Mouse (Mus musculus): Measurements from ENCODE around the gene Scamp3. TPM values are rescaled to one million over a fixed set of nuclear protein-coding genes. Genes with fewer than 3 reads are reported as not detected.

Gene Scamp3
- polyA plus RNA-seq, 1 experiment from 2014 or later, result 104 TPM

GRCm38 (mm10) chr3:89144821-89145220 is 32.5 kb upstream of the Scamp3 start:
- no peak overlapping the region for H3K4me3 ChIP-seq (replicated peaks; ENCODE audit: low read depth, low read length)
- DNase-seq (no peak), ATAC-seq (ENCODE audit: low FRiP score, low TSS enrichment) (no peak)
- no peaks in the 10 kb centered on the region for H3K27me3 ChIP-seq (ENCODE audit: control insufficient read depth, insufficient read depth, low read length)
- WGBS, result 90% methylated on average over 10 of the region's 10 CpGs
- no peaks in the 10 kb centered on the region for H3K9me3 ChIP-seq (ENCODE audit: control insufficient read depth, low read length)
- no peaks in the 10 kb centered on the region for H3K4me1 ChIP-seq (ENCODE audit: control insufficient read depth, insufficient read depth, low read length)
- H3K4me2 ChIP-seq (ENCODE audit: low read length), result no peak overlapping the region
- no peak overlapping the region for H3K27ac ChIP-seq (replicated peaks; ENCODE audit: low read depth, low read length)
- 0 out of 2 replicates have a peak, but pooled peaks cover 16% of the 10 kb centered on the region for H3K36me3 ChIP-seq (ENCODE audit: control insufficient read depth, insufficient read depth, low read length)
- H3K9ac ChIP-seq (replicated peaks; ENCODE audit: low read length), result no peak overlapping the region

GRCm38 (mm10) chr3:89145566-89145965 is 31.7 kb upstream of the Scamp3 start:
- Histone ChIP-seq H3K27ac (replicated peaks; ENCODE audit: low read depth, low read length) (no peak overlapping the region), H3K9me3 (ENCODE audit: control insufficient read depth, low read length) (no peaks in the 10 kb centered on the region), H3K4me2 (ENCODE audit: low read length) (no peak overlapping the region), H3K9ac (replicated peaks; ENCODE audit: low read length) (no peak overlapping the region), H3K4me3 (replicated peaks; ENCODE audit: low read depth, low read length) (no peak overlapping the region), H3K4me1 (ENCODE audit: control insufficient read depth, insufficient read depth, low read length) (no peaks in the 10 kb centered on the region), H3K36me3 (ENCODE audit: control insufficient read depth, insufficient read depth, low read length) (peaks cover 21% of the 10 kb centered on the region; the same call in 1 of the 2 replicates), H3K27me3 (ENCODE audit: control insufficient read depth, insufficient read depth, low read length) (no peaks in the 10 kb centered on the region)
- ATAC-seq (ENCODE audit: low FRiP score, low TSS enrichment) (no peak), DNase-seq (no peak)
- 27% methylated on average over 8 of the region's 8 CpGs for WGBS

- no peak overlapping the region for H3K4me3 ChIP-seq (replicated peaks; ENCODE audit: low read depth, low read length)
- no peak overlapping the region for H3K27ac ChIP-seq (replicated peaks; ENCODE audit: low read depth, low read length)
- no peak overlapping the region for H3K4me2 ChIP-seq (ENCODE audit: low read length)
- no peak overlapping the region for H3K9ac ChIP-seq (replicated peaks; ENCODE audit: low read length)
- no peaks in the 10 kb centered on the region for H3K27me3 ChIP-seq (ENCODE audit: control insufficient read depth, insufficient read depth, low read length)
- no peaks in the 10 kb centered on the region for H3K9me3 ChIP-seq (ENCODE audit: control insufficient read depth, low read length)
- 25% methylated on average over 26 of the region's 26 CpGs for WGBS
- no peaks in the 10 kb centered on the region for H3K4me1 ChIP-seq (ENCODE audit: control insufficient read depth, insufficient read depth, low read length)
- DNase-seq (peak; percentile 28), ATAC-seq (ENCODE audit: low FRiP score, low TSS enrichment) (no peak)
- peaks cover 30% of the 10 kb centered on the region for H3K36me3 ChIP-seq (ENCODE audit: control insufficient read depth, insufficient read depth, low read length)
Observed at GRCm38 (mm10) chr3:89147101-89147978, 29.9 kb upstream of the Scamp3 start.

- no peaks in the 10 kb centered on the region for H3K9me3 ChIP-seq (ENCODE audit: control insufficient read depth, low read length)
- H3K27ac ChIP-seq (replicated peaks; ENCODE audit: low read depth, low read length), result no peak overlapping the region
- ATAC-seq (ENCODE audit: low FRiP score, low TSS enrichment), result no peak
- H3K4me2 ChIP-seq (ENCODE audit: low read length), result no peak overlapping the region
- 12% methylated on average over 15 of the region's 15 CpGs for WGBS
- no peak overlapping the region for H3K9ac ChIP-seq (replicated peaks; ENCODE audit: low read length)
- no peaks in the 10 kb centered on the region for H3K4me1 ChIP-seq (ENCODE audit: control insufficient read depth, insufficient read depth, low read length)
- no peak for DNase-seq
- H3K4me3 ChIP-seq (replicated peaks; ENCODE audit: low read depth, low read length), result no peak overlapping the region
- peaks cover 35% of the 10 kb centered on the region for H3K36me3 ChIP-seq (ENCODE audit: control insufficient read depth, insufficient read depth, low read length)
- H3K27me3 ChIP-seq (ENCODE audit: control insufficient read depth, insufficient read depth, low read length), result no peaks in the 10 kb centered on the region
Observed at GRCm38 (mm10) chr3:89147979-89148311, 29.3 kb upstream of the Scamp3 start.

- WGBS, result 71% methylated on average over 14 of the region's 14 CpGs
- no peak overlapping the region for H3K9ac ChIP-seq (replicated peaks; ENCODE audit: low read length)
- DNase-seq (no peak), ATAC-seq (ENCODE audit: low FRiP score, low TSS enrichment) (no peak)
- H3K27ac ChIP-seq (replicated peaks; ENCODE audit: low read depth, low read length), result no peak overlapping the region
- no peak overlapping the region for H3K4me3 ChIP-seq (replicated peaks; ENCODE audit: low read depth, low read length)
- no peaks in the 10 kb centered on the region for H3K9me3 ChIP-seq (ENCODE audit: control insufficient read depth, low read length)
- H3K4me2 ChIP-seq (ENCODE audit: low read length), result no peak overlapping the region
- H3K36me3 ChIP-seq (ENCODE audit: control insufficient read depth, insufficient read depth, low read length), result peaks cover 35% of the 10 kb centered on the region
- no peaks in the 10 kb centered on the region for H3K4me1 ChIP-seq (ENCODE audit: control insufficient read depth, insufficient read depth, low read length)
- no peaks in the 10 kb centered on the region for H3K27me3 ChIP-seq (ENCODE audit: control insufficient read depth, insufficient read depth, low read length)
Observed at GRCm38 (mm10) chr3:89148567-89148966, 28.7 kb upstream of the Scamp3 start.

- Histone ChIP-seq H3K4me1 (ENCODE audit: control insufficient read depth, insufficient read depth, low read length) (no peaks in the 10 kb centered on the region), H3K9me3 (ENCODE audit: control insufficient read depth, low read length) (no peaks in the 10 kb centered on the region), H3K27ac (replicated peaks; ENCODE audit: low read depth, low read length) (no peak overlapping the region), H3K36me3 (ENCODE audit: control insufficient read depth, insufficient read depth, low read length) (peaks cover 35% of the 10 kb centered on the region), H3K9ac (replicated peaks; ENCODE audit: low read length) (no peak overlapping the region), H3K4me3 (replicated peaks; ENCODE audit: low read depth, low read length) (no peak overlapping the region), H3K27me3 (ENCODE audit: control insufficient read depth, insufficient read depth, low read length) (no peaks in the 10 kb centered on the region), H3K4me2 (ENCODE audit: low read length) (no peak overlapping the region)
- DNase-seq, result no peak
- no peak for ATAC-seq (ENCODE audit: low FRiP score, low TSS enrichment)
- 66% methylated on average over 17 of the region's 17 CpGs for WGBS
Observed at GRCm38 (mm10) chr3:89152084-89152835, 25.0 kb upstream of the Scamp3 start.

- Histone ChIP-seq H3K9ac (replicated peaks; ENCODE audit: low read length) (no peak overlapping the region), H3K4me1 (ENCODE audit: control insufficient read depth, insufficient read depth, low read length) (peaks cover 18% of the 10 kb centered on the region), H3K9me3 (ENCODE audit: control insufficient read depth, low read length) (no peaks in the 10 kb centered on the region), H3K4me2 (ENCODE audit: low read length) (no peak overlapping the region), H3K4me3 (replicated peaks; ENCODE audit: low read depth, low read length) (no peak overlapping the region), H3K27me3 (ENCODE audit: control insufficient read depth, insufficient read depth, low read length) (no peaks in the 10 kb centered on the region), H3K36me3 (ENCODE audit: control insufficient read depth, insufficient read depth, low read length) (peaks cover 9% of the 10 kb centered on the region; the same call in 1 of the 2 replicates), H3K27ac (replicated peaks; ENCODE audit: low read depth, low read length) (no peak overlapping the region)
- 93% methylated on average over 8 of the region's 8 CpGs for WGBS
- DNase-seq (no peak), ATAC-seq (ENCODE audit: low FRiP score, low TSS enrichment) (no peak)
Observed at GRCm38 (mm10) chr3:89156951-89157350, 20.3 kb upstream of the Scamp3 start.

GRCm38 (mm10) chr3:89158651-89159050 is 18.6 kb upstream of the Scamp3 start:
- Histone ChIP-seq H3K9me3 (ENCODE audit: control insufficient read depth, low read length) (no peaks in the 10 kb centered on the region), H3K4me1 (ENCODE audit: control insufficient read depth, insufficient read depth, low read length) (peaks cover 18% of the 10 kb centered on the region), H3K4me3 (replicated peaks; ENCODE audit: low read depth, low read length) (peak overlapping the region; percentile 81), H3K4me2 (ENCODE audit: low read length) (peak overlapping the region; percentile 89), H3K36me3 (ENCODE audit: control insufficient read depth, insufficient read depth, low read length) (no peaks in the 10 kb centered on the region), H3K9ac (replicated peaks; ENCODE audit: low read length) (peak overlapping the region; percentile 74), H3K27me3 (ENCODE audit: control insufficient read depth, insufficient read depth, low read length) (no peaks in the 10 kb centered on the region), H3K27ac (replicated peaks; ENCODE audit: low read depth, low read length) (0 out of 2 replicates have a peak overlapping the region, but pooled peaks have one; percentile 50)
- 20% methylated on average over 7 of the region's 7 CpGs for WGBS
- peak; percentile 38 for DNase-seq
- ATAC-seq (ENCODE audit: low FRiP score, low TSS enrichment), result no peak
